Mouse (Mus musculus): ENCODE measurements around the gene Slc9a9. TPM values are rescaled to one million over a fixed set of nuclear protein-coding genes. Genes with fewer than 3 reads are reported as not detected.
A peak's percentile ranks its signal among the peaks of the same experiment; 100 is the strongest.

Slc9a9 gene
- polyA plus RNA-seq, 1 experiment, result not detected

DNA sequence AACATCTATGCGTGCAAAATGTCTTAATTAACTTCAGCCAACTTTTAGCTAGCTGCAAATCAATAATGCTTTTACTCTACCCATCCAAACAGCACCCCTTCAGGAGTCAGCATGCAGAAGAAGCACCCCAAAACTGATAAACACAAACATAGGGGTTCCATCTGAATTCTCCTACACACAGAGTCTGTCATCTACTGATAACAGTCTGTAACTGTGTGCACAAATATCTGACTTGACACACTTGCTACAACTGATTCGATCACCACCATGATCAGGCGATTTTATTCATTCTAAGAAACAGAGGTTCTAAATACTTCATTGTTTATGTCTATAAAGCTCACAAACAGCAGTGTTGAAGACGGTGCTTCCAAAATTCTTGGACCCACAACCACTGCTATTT, 171.3 kb downstream of the Slc9a9 start:
- TF ChIP-seq CTCF (IDR thresholded peaks at IDR 0.05; ENCODE audit: insufficient read depth, low read depth, low read length), result no peak
- TF ChIP-seq POLR2A (IDR thresholded peaks at IDR 0.05; ENCODE audit: insufficient read depth, low read depth, low read length), result no peak
- Histone ChIP-seq H3K4me3 (ENCODE audit: insufficient read depth, low read depth, low read length) (no peak overlapping the region), H3K4me1 (ENCODE audit: control insufficient read depth, insufficient read depth, low read length) (peaks cover 7% of the 10 kb centered on the region; the same call in 1 of the 2 replicates), H3K27ac (ENCODE audit: insufficient read depth, low read depth, low read length) (no peak overlapping the region)
- WGBS, result 80% methylated on average over 4 of the region's 4 CpGs

DNA sequence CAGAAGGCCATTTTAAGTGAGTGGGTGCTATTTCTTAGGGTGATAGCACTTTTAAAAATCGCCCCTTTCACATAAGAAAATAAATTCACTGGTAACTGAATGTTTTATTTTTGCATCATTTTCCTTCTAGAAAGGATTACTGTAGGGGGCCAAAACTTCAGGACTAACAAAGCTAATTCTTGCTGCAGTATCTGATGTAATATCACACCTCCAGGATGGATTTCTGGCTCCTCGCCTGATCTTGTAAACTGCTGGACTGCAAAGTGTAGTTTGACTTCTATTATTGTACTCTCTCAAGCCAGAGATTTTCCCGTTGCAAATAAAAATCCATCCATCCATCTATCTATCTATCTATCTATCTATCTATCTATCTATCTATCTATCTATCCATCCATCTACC, 174.5 kb downstream of the Slc9a9 start:
- WGBS, result 91% methylated on average over 3 of the region's 3 CpGs
- no peak overlapping the region for H3K27ac ChIP-seq (ENCODE audit: insufficient read depth, low read depth, low read length)
- TF ChIP-seq CTCF (IDR thresholded peaks at IDR 0.05; ENCODE audit: insufficient read depth, low read depth, low read length), result no peak
- no peak for TF ChIP-seq POLR2A (IDR thresholded peaks at IDR 0.05; ENCODE audit: insufficient read depth, low read depth, low read length)
- H3K4me1 ChIP-seq (ENCODE audit: control insufficient read depth, insufficient read depth, low read length), result no peaks in the 10 kb centered on the region
- H3K4me3 ChIP-seq (ENCODE audit: insufficient read depth, low read depth, low read length), result no peak overlapping the region

- no peaks in the 10 kb centered on the region for H3K4me1 ChIP-seq (ENCODE audit: control insufficient read depth, insufficient read depth, low read length)
- no peak overlapping the region for H3K4me3 ChIP-seq (ENCODE audit: insufficient read depth, low read depth, low read length)
- H3K27ac ChIP-seq (ENCODE audit: insufficient read depth, low read depth, low read length), result no peak overlapping the region
- 98% methylated on average over 6 of the region's 6 CpGs for WGBS
- TF ChIP-seq CTCF (IDR thresholded peaks at IDR 0.05; ENCODE audit: insufficient read depth, low read depth, low read length) (no peak), POLR2A (IDR thresholded peaks at IDR 0.05; ENCODE audit: insufficient read depth, low read depth, low read length) (no peak)
Measured at GRCm38 (mm10) chr9:94847624-94848023, 177.9 kb downstream of the Slc9a9 start.

DNA sequence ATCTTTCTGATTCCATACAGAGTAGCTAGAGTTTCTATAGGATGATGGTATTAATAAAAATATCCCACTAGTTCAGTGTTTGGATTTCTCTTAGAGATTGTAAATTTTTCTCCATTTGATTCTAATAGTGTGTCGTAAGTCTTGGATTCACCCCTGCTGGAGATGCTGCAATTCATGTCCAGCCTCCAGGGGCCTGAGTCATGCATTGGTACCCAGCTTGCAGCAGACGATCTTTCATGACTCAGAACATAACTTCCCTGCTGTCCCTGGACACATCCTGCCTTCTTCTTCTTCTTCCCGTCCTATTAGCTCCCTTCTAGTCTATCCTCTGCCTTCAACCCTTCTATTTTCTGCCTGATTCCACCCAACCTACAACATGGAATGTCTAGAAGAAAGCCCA, 181.8 kb downstream of the Slc9a9 start:
- 46% methylated on average over 3 of the region's 3 CpGs for WGBS
- Histone ChIP-seq H3K4me1 (ENCODE audit: control insufficient read depth, insufficient read depth, low read length) (peaks cover 4% of the 10 kb centered on the region), H3K27ac (ENCODE audit: insufficient read depth, low read depth, low read length) (no peak overlapping the region), H3K4me3 (ENCODE audit: insufficient read depth, low read depth, low read length) (no peak overlapping the region)
- TF ChIP-seq CTCF (IDR thresholded peaks at IDR 0.05; ENCODE audit: insufficient read depth, low read depth, low read length) (no peak), POLR2A (IDR thresholded peaks at IDR 0.05; ENCODE audit: insufficient read depth, low read depth, low read length) (no peak)

DNA sequence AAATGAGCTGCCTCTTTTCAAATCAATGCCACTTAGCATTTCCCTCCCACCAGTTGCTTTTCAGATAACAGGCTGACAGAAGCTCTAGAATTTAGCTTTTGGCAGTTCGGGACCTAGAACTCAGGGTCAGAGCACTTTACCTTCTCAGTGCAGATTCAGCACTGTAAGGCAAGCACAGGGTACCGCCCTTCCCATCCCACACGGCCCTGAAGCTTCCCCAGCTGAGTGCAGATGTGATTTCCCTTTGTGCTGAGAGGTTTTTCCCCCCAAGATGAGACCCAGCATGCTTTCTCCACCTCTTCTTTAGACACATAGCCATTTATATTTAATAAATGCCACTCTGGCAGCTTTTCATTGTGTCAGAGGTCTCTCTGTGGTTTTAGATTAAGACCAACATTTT, 186.4 kb downstream of the Slc9a9 start:
- TF ChIP-seq CTCF (IDR thresholded peaks at IDR 0.05; ENCODE audit: insufficient read depth, low read depth, low read length), result no peak
- no peak for TF ChIP-seq POLR2A (IDR thresholded peaks at IDR 0.05; ENCODE audit: insufficient read depth, low read depth, low read length)
- WGBS, result 23% methylated on average over 3 of the region's 3 CpGs
- Histone ChIP-seq H3K27ac (ENCODE audit: insufficient read depth, low read depth, low read length) (peak overlapping the region; percentile 33; the same call in 1 of the 2 replicates), H3K4me3 (ENCODE audit: insufficient read depth, low read depth, low read length) (no peak overlapping the region), H3K4me1 (ENCODE audit: control insufficient read depth, insufficient read depth, low read length) (peaks cover 4% of the 10 kb centered on the region)

- Histone ChIP-seq H3K4me1 (ENCODE audit: control insufficient read depth, insufficient read depth, low read length) (no peaks in the 10 kb centered on the region), H3K27ac (ENCODE audit: insufficient read depth, low read depth, low read length) (no peak overlapping the region), H3K4me3 (ENCODE audit: insufficient read depth, low read depth, low read length) (no peak overlapping the region)
- no peak for TF ChIP-seq CTCF (IDR thresholded peaks at IDR 0.05; ENCODE audit: insufficient read depth, low read depth, low read length)
- WGBS, result 56% methylated on average over 1 of the region's 1 CpGs
Measured at GRCm38 (mm10) chr9:94868557-94868956, 198.8 kb downstream of the Slc9a9 start.

DNA sequence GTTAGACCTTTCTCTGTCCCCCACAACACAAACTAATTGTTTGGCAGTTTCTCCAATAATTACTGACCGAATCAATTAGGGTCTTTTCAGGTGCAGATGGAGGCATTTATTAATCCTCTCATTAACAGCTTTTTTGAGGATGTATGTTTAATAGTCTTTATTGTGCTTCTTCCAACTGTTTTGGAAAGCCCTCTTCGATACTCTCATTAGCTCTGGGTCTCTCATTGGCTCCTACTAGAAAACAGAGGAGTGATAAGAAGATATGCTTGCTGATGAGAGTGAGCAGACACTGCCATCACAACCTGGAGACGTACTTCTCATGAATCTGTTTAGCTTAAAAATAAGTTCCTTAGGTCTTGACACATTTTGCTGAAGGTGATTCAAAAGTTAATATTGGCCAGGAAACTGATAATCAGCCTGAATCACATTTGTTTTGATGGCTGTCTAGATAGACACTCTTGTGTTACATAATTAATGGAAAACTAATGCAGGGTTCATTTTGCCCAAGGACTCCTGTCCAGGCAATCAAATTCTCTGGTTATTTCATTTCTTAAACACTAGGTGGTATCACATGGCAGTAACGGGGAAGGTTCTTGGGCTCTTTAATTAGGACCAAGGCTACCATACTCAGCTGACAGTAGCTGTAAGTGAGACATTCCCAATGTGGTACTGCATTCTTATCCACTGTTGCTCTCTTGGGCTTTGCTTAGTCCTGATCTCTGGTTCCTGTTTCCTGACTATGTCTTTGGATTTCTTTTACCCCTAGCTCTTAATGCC, 199.5 kb downstream of the Slc9a9 start:
- TF ChIP-seq CTCF (IDR thresholded peaks at IDR 0.05; ENCODE audit: insufficient read depth, low read depth, low read length), result no peak
- TF ChIP-seq POLR2A (IDR thresholded peaks at IDR 0.05; ENCODE audit: insufficient read depth, low read depth, low read length), result no peak
- H3K4me1 ChIP-seq (ENCODE audit: control insufficient read depth, insufficient read depth, low read length), result no peaks in the 10 kb centered on the region
- WGBS, result 63% methylated on average over 4 of the region's 4 CpGs

DNA sequence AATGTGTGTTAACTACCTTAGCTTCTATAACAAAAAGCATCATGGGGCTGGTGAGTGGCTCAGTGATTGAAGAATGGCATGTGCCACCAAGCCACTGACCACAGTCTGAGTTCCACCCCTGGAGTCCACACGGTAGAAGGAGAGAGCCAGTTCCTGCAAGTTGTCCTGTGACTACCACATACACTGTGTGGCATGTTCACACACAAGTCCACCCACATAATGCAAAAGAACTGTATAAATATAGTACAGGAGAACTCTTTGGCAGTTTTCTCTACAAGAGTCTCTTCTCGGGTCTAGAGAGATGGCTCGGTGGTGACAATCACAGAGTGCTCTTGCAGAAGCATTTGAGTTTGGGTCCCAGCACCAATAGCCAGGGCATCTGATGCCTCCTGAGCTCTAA, 212.8 kb downstream of the Slc9a9 start:
- TF ChIP-seq POLR2A (IDR thresholded peaks at IDR 0.05; ENCODE audit: insufficient read depth, low read depth, low read length), result no peak
- no peak for TF ChIP-seq CTCF (IDR thresholded peaks at IDR 0.05; ENCODE audit: insufficient read depth, low read depth, low read length)
- H3K4me1 ChIP-seq (ENCODE audit: control insufficient read depth, insufficient read depth, low read length), result 0 out of 2 replicates have a peak, but pooled peaks cover 2% of the 10 kb centered on the region
- no peak overlapping the region for H3K27ac ChIP-seq (ENCODE audit: insufficient read depth, low read depth, low read length)
- WGBS, result 50% methylated on average over 3 of the region's 3 CpGs
- no peak overlapping the region for H3K4me3 ChIP-seq (ENCODE audit: insufficient read depth, low read depth, low read length)

More for the DNA sequence above, 199.5 kb downstream of the Slc9a9 start:
- Histone ChIP-seq H3K27ac (ENCODE audit: insufficient read depth, low read depth, low read length) (no peak overlapping the region), H3K4me3 (ENCODE audit: insufficient read depth, low read depth, low read length) (no peak overlapping the region)

- no peak overlapping the region for H3K4me3 ChIP-seq (ENCODE audit: insufficient read depth, low read depth, low read length)
- H3K4me1 ChIP-seq (ENCODE audit: control insufficient read depth, insufficient read depth, low read length), result 0 out of 2 replicates have a peak, but pooled peaks cover 2% of the 10 kb centered on the region
- WGBS, result 98% methylated on average over 5 of the region's 5 CpGs
- TF ChIP-seq POLR2A (IDR thresholded peaks at IDR 0.05; ENCODE audit: insufficient read depth, low read depth, low read length), result no peak
- no peak for TF ChIP-seq CTCF (IDR thresholded peaks at IDR 0.05; ENCODE audit: insufficient read depth, low read depth, low read length)
- H3K27ac ChIP-seq (ENCODE audit: insufficient read depth, low read depth, low read length), result no peak overlapping the region
Measured at GRCm38 (mm10) chr9:94883435-94883834, 213.7 kb downstream of the Slc9a9 start.

Measured in olfactory bulb, adult 2 months (tissue).